Mouse (Mus musculus): ENCODE measurements around the gene Slc24a3. TPM values are rescaled to one million over a fixed set of nuclear protein-coding genes. Genes with fewer than 3 reads are reported as not detected.

Slc24a3 gene
- polyA plus RNA-seq, 1 experiment from 2014 or later = 8.8 TPM

- Histone ChIP-seq H3K4me3 (ENCODE audit: low read depth, low read length) (no peak overlapping the region), H3K9ac (ENCODE audit: low read length) (no peak overlapping the region), H3K36me3 (ENCODE audit: control insufficient read depth, insufficient read depth, low read length) (no peaks in the 10 kb centered on the region), H3K4me2 (ENCODE audit: low read length) (no peak overlapping the region), H3K4me1 (replicated peaks; ENCODE audit: control insufficient read depth, insufficient read depth, low read length) (no peaks in the 10 kb centered on the region), H3K27me3 (replicated peaks; ENCODE audit: control insufficient read depth, insufficient read depth, low read length) (no peaks in the 10 kb centered on the region), H3K27ac (ENCODE audit: low read depth) (no peak overlapping the region), H3K9me3 (ENCODE audit: control insufficient read depth, low read length) (no peaks in the 10 kb centered on the region)
- no peak for ATAC-seq (replicated peaks; ENCODE audit: low FRiP score, low TSS enrichment, low read depth)
- DNase-seq (ENCODE audit: low spot score) = no peak
- 80% methylated on average over 4 of the region's 4 CpGs for WGBS
These were observed 355.8 kb downstream of the Slc24a3 start for GRCm38 (mm10) chr2:145523381-145523780.

GRCm38 (mm10) chr2:145527151-145527550, 359.6 kb downstream of the Slc24a3 start:
- DNase-seq (ENCODE audit: low spot score) = no peak
- H3K27me3 ChIP-seq (replicated peaks; ENCODE audit: control insufficient read depth, insufficient read depth, low read length) = no peaks in the 10 kb centered on the region
- H3K4me3 ChIP-seq (ENCODE audit: low read depth, low read length) = no peak overlapping the region
- no peaks in the 10 kb centered on the region for H3K4me1 ChIP-seq (replicated peaks; ENCODE audit: control insufficient read depth, insufficient read depth, low read length)
- H3K4me2 ChIP-seq (ENCODE audit: low read length) = no peak overlapping the region
- 91% methylated on average over 1 of the region's 1 CpGs for WGBS
- no peak for ATAC-seq (replicated peaks; ENCODE audit: low FRiP score, low TSS enrichment, low read depth)
- H3K9me3 ChIP-seq (ENCODE audit: control insufficient read depth, low read length) = no peaks in the 10 kb centered on the region
- H3K27ac ChIP-seq (ENCODE audit: low read depth) = no peak overlapping the region
- no peak overlapping the region for H3K9ac ChIP-seq (ENCODE audit: low read length)
- no peaks in the 10 kb centered on the region for H3K36me3 ChIP-seq (ENCODE audit: control insufficient read depth, insufficient read depth, low read length)

- DNase-seq (ENCODE audit: low spot score) (no peak), ATAC-seq (replicated peaks; ENCODE audit: low FRiP score, low TSS enrichment, low read depth) (no peak)
- H3K27me3 ChIP-seq (replicated peaks; ENCODE audit: control insufficient read depth, insufficient read depth, low read length) = no peaks in the 10 kb centered on the region
- no peaks in the 10 kb centered on the region for H3K36me3 ChIP-seq (ENCODE audit: control insufficient read depth, insufficient read depth, low read length)
- H3K27ac ChIP-seq (ENCODE audit: low read depth) = no peak overlapping the region
- WGBS = 77% methylated on average over 4 of the region's 4 CpGs
- H3K4me1 ChIP-seq (replicated peaks; ENCODE audit: control insufficient read depth, insufficient read depth, low read length) = no peaks in the 10 kb centered on the region
- H3K9me3 ChIP-seq (ENCODE audit: control insufficient read depth, low read length) = no peaks in the 10 kb centered on the region
- H3K9ac ChIP-seq (ENCODE audit: low read length) = no peak overlapping the region
- no peak overlapping the region for H3K4me2 ChIP-seq (ENCODE audit: low read length)
- no peak overlapping the region for H3K4me3 ChIP-seq (ENCODE audit: low read depth, low read length)
These were observed 363.4 kb downstream of the Slc24a3 start for GRCm38 (mm10) chr2:145530941-145531353.

- no peaks in the 10 kb centered on the region for H3K4me1 ChIP-seq (replicated peaks; ENCODE audit: control insufficient read depth, insufficient read depth, low read length)
- no peak overlapping the region for H3K4me2 ChIP-seq (ENCODE audit: low read length)
- WGBS = 81% methylated on average over 2 of the region's 2 CpGs
- no peaks in the 10 kb centered on the region for H3K27me3 ChIP-seq (replicated peaks; ENCODE audit: control insufficient read depth, insufficient read depth, low read length)
- no peaks in the 10 kb centered on the region for H3K9me3 ChIP-seq (ENCODE audit: control insufficient read depth, low read length)
- no peak overlapping the region for H3K9ac ChIP-seq (ENCODE audit: low read length)
- H3K27ac ChIP-seq (ENCODE audit: low read depth) = no peak overlapping the region
- no peaks in the 10 kb centered on the region for H3K36me3 ChIP-seq (ENCODE audit: control insufficient read depth, insufficient read depth, low read length)
- ATAC-seq (replicated peaks; ENCODE audit: low FRiP score, low TSS enrichment, low read depth) = no peak
- no peak for DNase-seq (ENCODE audit: low spot score)
- H3K4me3 ChIP-seq (ENCODE audit: low read depth, low read length) = no peak overlapping the region
These were observed 365.5 kb downstream of the Slc24a3 start for GRCm38 (mm10) chr2:145533086-145533485.

- no peaks in the 10 kb centered on the region for H3K9me3 ChIP-seq (ENCODE audit: control insufficient read depth, low read length)
- no peak overlapping the region for H3K4me2 ChIP-seq (ENCODE audit: low read length)
- no peak overlapping the region for H3K9ac ChIP-seq (ENCODE audit: low read length)
- DNase-seq (ENCODE audit: low spot score) = no peak
- H3K4me1 ChIP-seq (replicated peaks; ENCODE audit: control insufficient read depth, insufficient read depth, low read length) = no peaks in the 10 kb centered on the region
- no peak overlapping the region for H3K4me3 ChIP-seq (ENCODE audit: low read depth, low read length)
- 81% methylated on average over 4 of the region's 4 CpGs for WGBS
- no peaks in the 10 kb centered on the region for H3K27me3 ChIP-seq (replicated peaks; ENCODE audit: control insufficient read depth, insufficient read depth, low read length)
- no peaks in the 10 kb centered on the region for H3K36me3 ChIP-seq (ENCODE audit: control insufficient read depth, insufficient read depth, low read length)
- H3K27ac ChIP-seq (ENCODE audit: low read depth) = no peak overlapping the region
- no peak for ATAC-seq (replicated peaks; ENCODE audit: low FRiP score, low TSS enrichment, low read depth)
These were observed 367.8 kb downstream of the Slc24a3 start for GRCm38 (mm10) chr2:145535307-145535706.

- WGBS = 83% methylated on average over 4 of the region's 4 CpGs
These were observed 368.2 kb downstream of the Slc24a3 start for GRCm38 (mm10) chr2:145535774-145536173.

GRCm38 (mm10) chr2:145536986-145537385, 369.4 kb downstream of the Slc24a3 start:
- Histone ChIP-seq H3K36me3 (ENCODE audit: control insufficient read depth, insufficient read depth, low read length) (no peaks in the 10 kb centered on the region), H3K4me3 (ENCODE audit: low read depth, low read length) (no peak overlapping the region), H3K27me3 (replicated peaks; ENCODE audit: control insufficient read depth, insufficient read depth, low read length) (no peaks in the 10 kb centered on the region), H3K4me1 (replicated peaks; ENCODE audit: control insufficient read depth, insufficient read depth, low read length) (no peaks in the 10 kb centered on the region), H3K27ac (ENCODE audit: low read depth) (no peak overlapping the region), H3K4me2 (ENCODE audit: low read length) (no peak overlapping the region), H3K9ac (ENCODE audit: low read length) (no peak overlapping the region), H3K9me3 (ENCODE audit: control insufficient read depth, low read length) (no peaks in the 10 kb centered on the region)
- ATAC-seq (replicated peaks; ENCODE audit: low FRiP score, low TSS enrichment, low read depth) = no peak
- WGBS = 46% methylated on average over 4 of the region's 4 CpGs
- DNase-seq (ENCODE audit: low spot score) = no peak

More at GRCm38 (mm10) chr2:145535774-145536173, 368.2 kb downstream of the Slc24a3 start:
- Histone ChIP-seq H3K9me3 (ENCODE audit: control insufficient read depth, low read length) (no peaks in the 10 kb centered on the region), H3K36me3 (ENCODE audit: control insufficient read depth, insufficient read depth, low read length) (no peaks in the 10 kb centered on the region), H3K4me3 (ENCODE audit: low read depth, low read length) (no peak overlapping the region), H3K4me1 (replicated peaks; ENCODE audit: control insufficient read depth, insufficient read depth, low read length) (no peaks in the 10 kb centered on the region), H3K27ac (ENCODE audit: low read depth) (no peak overlapping the region), H3K4me2 (ENCODE audit: low read length) (no peak overlapping the region), H3K27me3 (replicated peaks; ENCODE audit: control insufficient read depth, insufficient read depth, low read length) (no peaks in the 10 kb centered on the region), H3K9ac (ENCODE audit: low read length) (no peak overlapping the region)
- ATAC-seq (replicated peaks; ENCODE audit: low FRiP score, low TSS enrichment, low read depth) (no peak), DNase-seq (ENCODE audit: low spot score) (no peak)

- no peaks in the 10 kb centered on the region for H3K36me3 ChIP-seq (ENCODE audit: control insufficient read depth, insufficient read depth, low read length)
- H3K9ac ChIP-seq (ENCODE audit: low read length) = no peak overlapping the region
- ATAC-seq (replicated peaks; ENCODE audit: low FRiP score, low TSS enrichment, low read depth) (no peak), DNase-seq (ENCODE audit: low spot score) (no peak)
- H3K27ac ChIP-seq (ENCODE audit: low read depth) = no peak overlapping the region
- no peak overlapping the region for H3K4me2 ChIP-seq (ENCODE audit: low read length)
- H3K27me3 ChIP-seq (replicated peaks; ENCODE audit: control insufficient read depth, insufficient read depth, low read length) = no peaks in the 10 kb centered on the region
- WGBS = 69% methylated on average over 1 of the region's 1 CpGs
- H3K9me3 ChIP-seq (ENCODE audit: control insufficient read depth, low read length) = no peaks in the 10 kb centered on the region
- no peak overlapping the region for H3K4me3 ChIP-seq (ENCODE audit: low read depth, low read length)
- H3K4me1 ChIP-seq (replicated peaks; ENCODE audit: control insufficient read depth, insufficient read depth, low read length) = no peaks in the 10 kb centered on the region
These were observed 374.1 kb downstream of the Slc24a3 start for GRCm38 (mm10) chr2:145541695-145542094.

- Histone ChIP-seq H3K4me3 (ENCODE audit: low read depth, low read length) (no peak overlapping the region), H3K27ac (ENCODE audit: low read depth) (no peak overlapping the region), H3K4me2 (ENCODE audit: low read length) (no peak overlapping the region), H3K9ac (ENCODE audit: low read length) (no peak overlapping the region), H3K36me3 (ENCODE audit: control insufficient read depth, insufficient read depth, low read length) (no peaks in the 10 kb centered on the region), H3K9me3 (ENCODE audit: control insufficient read depth, low read length) (no peaks in the 10 kb centered on the region), H3K4me1 (replicated peaks; ENCODE audit: control insufficient read depth, insufficient read depth, low read length) (no peaks in the 10 kb centered on the region), H3K27me3 (replicated peaks; ENCODE audit: control insufficient read depth, insufficient read depth, low read length) (no peaks in the 10 kb centered on the region)
- DNase-seq (ENCODE audit: low spot score) = no peak
- no peak for ATAC-seq (replicated peaks; ENCODE audit: low FRiP score, low TSS enrichment, low read depth)
- WGBS = 66% methylated on average over 3 of the region's 3 CpGs
These were observed 378.5 kb downstream of the Slc24a3 start for GRCm38 (mm10) chr2:145546071-145546470.
